Mouse (Mus musculus) olfactory bulb, adult 2 months (tissue): Measurements from ENCODE around the gene Rwdd3. TPM values are rescaled to one million over a fixed set of nuclear protein-coding genes. Genes with fewer than 3 reads are reported as not detected.

Experiments
- H3K27ac ChIP-seq: fragments of 200-500 bp; 2 replicates; pipeline ENCODE4 v1.5.1; 2012; ENCODE audit warnings: low read depth, low read length; ENCODE audit not compliant: insufficient read depth
- H3K4me1 ChIP-seq: fragments of 200-500 bp; 2 replicates; pipeline ENCODE4 v1.6.1; 2012; ENCODE audit warnings: low read length; ENCODE audit not compliant: control insufficient read depth, insufficient read depth
- H3K4me3 ChIP-seq: fragments of 200-500 bp; 2 replicates; pipeline ENCODE4 v1.5.1; 2012; ENCODE audit warnings: mild to moderate bottlenecking, low read depth, low read length, moderate library complexity; ENCODE audit not compliant: insufficient read depth
- CTCF ChIP-seq: fragments of 200-500 bp; IDR thresholded peaks from 2 replicates; pipeline ENCODE4 v1.5.1; 2012; ENCODE audit warnings: low read depth, mild to moderate bottlenecking, low read length, moderate library complexity; ENCODE audit not compliant: insufficient read depth
- POLR2A ChIP-seq: fragments of 200-500 bp; IDR thresholded peaks from 2 replicates; pipeline ENCODE4 v1.6.1; 2012; ENCODE audit warnings: mild to moderate bottlenecking, low read depth, low read length, moderate library complexity; ENCODE audit not compliant: insufficient read depth
- WGBS: fragments of 180-500 bp; shearing (Covaris S2); methylation state at CpG from one replicate; pipeline ENCODE4 v1.1.7; 2018; 5-methylcytosine and 5-hydroxymethylcytosine counted together
- polyA plus RNA-seq: library from polyadenylated mRNA; stranded (reverse); fragments of >200 nt; gene quantifications from 2 replicates; pipeline ENCODE4 v1.2.4, GENCODE M21; 2012; ENCODE audit warnings: low replicate concordance; ENCODE audit not compliant: missing spikeins, insufficient read depth, insufficient read length

Rwdd3 gene
- not detected in 2 replicates for polyA plus RNA-seq

DNA sequence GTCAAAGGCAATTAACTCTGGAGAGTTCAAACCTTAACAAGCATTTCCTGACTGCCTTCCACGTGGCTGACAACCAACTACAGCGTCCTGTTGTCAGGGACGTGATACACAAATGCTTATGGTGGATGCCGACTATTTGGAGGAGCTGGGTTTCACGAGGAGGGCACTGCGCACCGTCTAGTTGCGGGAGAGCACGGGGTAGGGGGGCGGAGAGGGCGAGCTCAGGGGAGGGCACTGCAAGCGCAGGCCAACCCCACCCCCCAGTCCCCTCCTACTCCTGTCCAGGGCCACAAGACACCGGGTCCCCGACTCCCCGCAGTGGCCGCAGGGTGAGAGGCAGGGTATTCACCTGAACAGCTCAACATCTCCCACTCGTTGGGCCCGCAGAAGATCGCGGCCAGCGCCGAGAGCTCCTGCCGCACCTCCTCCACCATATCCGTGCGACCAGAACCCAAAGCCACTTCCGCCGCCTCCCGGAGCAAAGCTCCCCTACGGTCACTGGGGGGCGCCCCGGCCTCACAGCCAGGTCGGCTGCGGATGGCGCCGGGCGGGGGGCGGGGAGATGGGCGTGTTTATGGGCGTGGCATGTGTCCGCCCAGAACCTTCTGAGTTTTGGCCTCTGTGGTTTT is at the start of gene Rwdd3:
Gene Rwdd3 (minus strand): TSS at position 453 of the 629 bp plus-strand sequence.
- peaks cover 4% of the 10 kb centered on the region; the same call in 1 of the 2 replicates for H3K4me1 ChIP-seq
- TF ChIP-seq POLR2A, result no peak
- TF ChIP-seq CTCF, result peak; percentile 76
- WGBS, result under 1% methylated on average over 40 of the region's 40 CpGs
- H3K27ac ChIP-seq, result no peak within 1 kb of the TSS
- H3K4me3 ChIP-seq, result peak within 1 kb of the TSS; percentile 68

DNA sequence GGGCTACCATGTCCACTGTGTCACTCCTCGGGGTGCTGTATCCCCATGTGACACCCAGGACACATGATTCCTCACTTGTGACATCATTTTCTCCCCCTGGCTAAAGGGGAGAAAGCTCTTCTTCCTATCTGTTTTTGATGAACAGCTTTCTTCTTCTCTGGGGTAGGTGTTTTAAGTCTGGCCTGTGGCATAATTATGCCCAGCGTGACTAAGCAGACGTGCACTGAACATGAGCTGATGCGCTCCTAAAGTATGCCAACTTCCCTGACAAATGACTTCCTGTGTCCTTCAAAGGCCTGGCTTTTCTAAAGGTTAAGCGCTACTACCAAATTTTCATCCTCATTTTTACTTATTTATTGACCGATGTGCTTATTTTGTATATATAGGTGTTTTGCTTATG is 45.5 kb upstream of the Rwdd3 start:
- TF ChIP-seq POLR2A (no peak), CTCF (no peak)
- Histone ChIP-seq H3K27ac (no peak overlapping the region), H3K4me1 (no peaks in the 10 kb centered on the region; the same call in 1 of the 2 replicates), H3K4me3 (no peak overlapping the region)
- WGBS, result 91% methylated on average over 6 of the region's 6 CpGs

GRCm38 (mm10) chr3:121213501-121213900 is 42.0 kb upstream of the Rwdd3 start:
- Histone ChIP-seq H3K4me3 (no peak overlapping the region), H3K27ac (no peak overlapping the region), H3K4me1 (no peaks in the 10 kb centered on the region)
- no peak for TF ChIP-seq POLR2A
- no peak for TF ChIP-seq CTCF
- WGBS, result 87% methylated on average over 3 of the region's 3 CpGs

DNA sequence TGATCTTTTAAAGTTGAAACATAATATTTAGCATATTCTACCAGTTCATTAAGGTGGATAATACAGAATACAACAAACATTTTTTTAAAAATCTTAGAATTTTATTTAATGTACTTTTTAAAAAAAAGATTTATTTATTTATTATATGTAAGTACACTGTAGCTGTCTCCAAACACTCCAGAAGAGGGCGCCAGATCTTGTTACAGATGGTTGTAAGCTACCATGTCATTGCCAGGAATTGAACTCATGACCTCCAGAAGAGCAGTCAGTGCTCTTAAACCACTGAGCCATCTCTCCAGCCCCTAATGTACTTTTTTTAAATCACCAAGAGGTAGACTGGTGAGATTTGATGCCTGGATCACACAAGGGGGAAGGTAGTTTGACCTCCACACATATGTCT is 40.7 kb upstream of the Rwdd3 start:
- H3K27ac ChIP-seq, result no peak overlapping the region
- TF ChIP-seq CTCF (no peak), POLR2A (no peak)
- WGBS, result 73% methylated on average over 1 of the region's 1 CpGs
- H3K4me3 ChIP-seq, result no peak overlapping the region
- H3K4me1 ChIP-seq, result no peaks in the 10 kb centered on the region

- 96% methylated on average over 5 of the region's 5 CpGs for WGBS
- H3K27ac ChIP-seq, result no peak overlapping the region
- H3K4me3 ChIP-seq, result no peak overlapping the region
- no peak for TF ChIP-seq CTCF
- TF ChIP-seq POLR2A, result no peak
- H3K4me1 ChIP-seq, result no peaks in the 10 kb centered on the region
These were observed 37.5 kb upstream of the Rwdd3 start for GRCm38 (mm10) chr3:121208994-121209393.

- TF ChIP-seq CTCF, result no peak
- no peak for TF ChIP-seq POLR2A
- no peaks in the 10 kb centered on the region for H3K4me1 ChIP-seq
These were observed 34.8 kb upstream of the Rwdd3 start for GRCm38 (mm10) chr3:121206202-121206882.

DNA sequence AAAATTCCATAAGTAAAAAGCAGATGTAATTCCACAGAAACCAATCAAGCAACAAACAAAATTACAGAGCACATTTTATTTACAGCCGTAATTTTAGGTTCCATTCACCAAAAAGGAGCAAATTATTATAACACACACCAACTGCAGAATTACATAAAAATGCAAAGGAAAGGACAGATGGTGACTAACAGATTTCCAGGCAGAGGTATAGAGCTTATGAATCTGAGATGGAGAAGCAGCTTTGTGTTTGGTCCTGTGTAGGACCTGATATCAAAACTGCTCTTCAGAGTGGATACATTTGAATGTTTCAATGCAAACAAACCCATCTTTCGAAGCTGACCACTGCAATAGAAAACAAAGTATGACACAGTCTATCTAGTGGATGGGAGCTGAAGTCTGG is 31.1 kb upstream of the Rwdd3 start:
- WGBS, result 78% methylated on average over 2 of the region's 2 CpGs
- H3K4me1 ChIP-seq, result no peaks in the 10 kb centered on the region
- no peak overlapping the region for H3K4me3 ChIP-seq
- TF ChIP-seq CTCF (no peak), POLR2A (no peak)
- no peak overlapping the region for H3K27ac ChIP-seq

More at GRCm38 (mm10) chr3:121206202-121206882, 34.8 kb upstream of the Rwdd3 start:
- Histone ChIP-seq H3K4me3 (no peak overlapping the region), H3K27ac (no peak overlapping the region)
- 90% methylated on average over 19 of the region's 19 CpGs for WGBS

- H3K27ac ChIP-seq, result no peak overlapping the region
- TF ChIP-seq CTCF, result no peak
- no peak for TF ChIP-seq POLR2A
- no peak overlapping the region for H3K4me3 ChIP-seq
- WGBS, result 83% methylated on average over 11 of the region's 11 CpGs
- H3K4me1 ChIP-seq, result no peaks in the 10 kb centered on the region
These were observed 29.7 kb upstream of the Rwdd3 start for GRCm38 (mm10) chr3:121201012-121201747.

GRCm38 (mm10) chr3:121189199-121189598 is 17.7 kb upstream of the Rwdd3 start:
- Histone ChIP-seq H3K4me3 (no peak overlapping the region), H3K27ac (no peak overlapping the region), H3K4me1 (no peaks in the 10 kb centered on the region)
- no peak for TF ChIP-seq CTCF
- TF ChIP-seq POLR2A, result no peak
- 83% methylated on average over 2 of the region's 2 CpGs for WGBS
